Mouse (Mus musculus) megakaryocyte, adult 5-6 weeks (primary cell): ENCODE measurements at regions not wholly inside any gene's neighbourhood (a gene's known extent, or its start where the extent isn't known, plus 50 kb on each side); places are given as distances from the start of the nearest gene placed in this dataset.

ENCODE experiments used
- ATAC-seq: 2 replicates; pipeline ENCODE4 v1.8.0; 2016; ENCODE audit warnings: mild to moderate bottlenecking, inconsistent platforms; ENCODE audit not compliant: poor library complexity, severe bottlenecking

DNA sequence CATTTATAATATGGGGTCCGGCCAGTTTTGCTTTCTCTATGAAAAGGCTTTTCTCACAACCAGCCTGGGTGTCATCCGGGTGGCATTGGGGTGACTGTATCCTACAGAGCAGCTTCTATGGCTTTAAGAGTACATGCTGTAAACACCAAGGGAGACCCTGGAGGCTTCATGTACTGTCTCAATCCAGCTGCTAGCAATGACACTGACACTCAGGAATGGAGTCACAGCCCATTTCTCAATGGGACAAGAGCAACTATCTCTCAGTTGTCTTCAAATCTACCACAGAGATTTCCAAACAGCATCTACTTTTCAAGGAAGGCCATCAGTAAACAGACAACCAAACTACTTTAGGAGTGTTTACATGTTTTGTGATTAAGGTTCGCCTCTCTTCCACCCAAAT lies 397.5 kb downstream of the Adamts20 start:
- ATAC-seq = no peak

DNA sequence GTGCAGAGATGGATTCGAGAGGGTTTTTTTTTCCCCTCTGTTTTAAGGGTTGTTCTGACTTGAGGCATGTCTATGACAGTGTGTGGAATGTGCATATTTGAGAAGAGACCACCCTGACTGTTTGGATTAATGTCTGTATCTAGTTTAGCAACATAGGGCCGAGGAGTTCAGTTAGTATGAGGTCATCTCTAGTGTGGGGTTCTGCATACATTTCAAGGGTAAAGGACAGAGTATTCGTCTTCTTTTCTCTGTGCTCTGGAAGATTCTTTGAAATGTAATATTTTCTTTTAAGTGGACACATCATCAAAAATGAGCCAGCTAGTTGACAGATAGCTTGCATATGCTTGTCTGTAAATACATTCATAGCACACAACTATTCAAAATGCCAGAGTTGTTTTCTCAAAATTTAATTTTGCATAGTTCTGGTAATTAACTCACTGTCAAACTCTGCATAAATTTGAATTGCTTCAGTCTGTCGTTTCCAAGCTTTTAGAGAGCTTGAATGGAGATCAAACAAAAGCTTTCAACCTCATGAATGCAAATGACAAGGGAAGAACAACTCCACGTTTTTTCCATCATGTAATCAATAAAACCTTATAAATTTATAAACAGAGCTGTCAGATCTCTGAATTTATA lies 415.5 kb downstream of the Adamts20 start:
- no peak for ATAC-seq

DNA sequence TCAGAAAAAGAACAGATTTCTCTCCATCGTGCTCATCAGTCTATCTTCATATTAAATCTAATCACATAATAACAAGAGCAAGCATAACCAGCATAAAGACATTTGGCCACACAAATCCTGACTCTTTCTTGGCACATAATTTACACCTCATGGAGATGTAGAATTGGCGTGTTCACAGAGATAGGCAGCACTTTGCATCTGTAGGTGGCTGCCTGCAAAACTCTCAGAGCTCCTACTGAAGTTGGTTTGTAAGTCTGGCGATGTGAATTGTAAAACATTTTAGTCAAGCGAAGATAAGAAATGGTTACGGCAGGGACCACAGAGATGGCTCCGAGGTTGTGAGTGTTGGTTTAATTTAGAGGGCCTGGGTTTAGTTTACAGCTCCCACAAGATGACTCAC lies 419.0 kb downstream of the Adamts20 start:
- ATAC-seq = no peak

DNA sequence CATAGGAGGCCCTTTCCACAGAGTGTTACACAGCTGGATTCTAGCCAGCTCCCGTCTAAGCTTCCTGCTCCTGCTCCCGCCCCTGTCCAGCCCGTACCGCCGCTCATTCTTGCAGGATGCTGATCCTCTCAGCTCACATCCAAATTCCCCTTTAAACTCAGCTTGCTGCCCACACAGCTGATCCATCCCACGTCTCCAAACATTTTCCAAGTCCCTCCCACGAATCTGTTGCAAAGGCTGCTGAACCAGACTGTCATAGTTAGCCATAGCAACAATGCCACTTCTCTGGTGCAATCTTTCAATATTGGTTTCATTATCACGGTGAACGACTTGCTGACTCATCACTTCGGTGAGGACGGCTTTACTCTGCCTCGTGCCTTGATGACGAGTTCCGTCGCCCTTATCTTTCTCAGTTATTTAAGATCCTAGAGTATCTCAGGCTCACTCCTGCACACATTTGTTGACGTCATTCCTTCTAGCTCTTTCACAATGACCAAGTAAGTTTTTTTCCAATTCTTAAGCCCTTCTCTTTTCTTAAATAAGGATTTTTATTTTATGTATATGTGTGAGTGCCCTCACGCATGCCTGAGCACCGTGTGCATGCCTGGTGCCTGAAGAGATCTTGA lies 420.0 kb downstream of the Adamts20 start:
- no peak for ATAC-seq

DNA sequence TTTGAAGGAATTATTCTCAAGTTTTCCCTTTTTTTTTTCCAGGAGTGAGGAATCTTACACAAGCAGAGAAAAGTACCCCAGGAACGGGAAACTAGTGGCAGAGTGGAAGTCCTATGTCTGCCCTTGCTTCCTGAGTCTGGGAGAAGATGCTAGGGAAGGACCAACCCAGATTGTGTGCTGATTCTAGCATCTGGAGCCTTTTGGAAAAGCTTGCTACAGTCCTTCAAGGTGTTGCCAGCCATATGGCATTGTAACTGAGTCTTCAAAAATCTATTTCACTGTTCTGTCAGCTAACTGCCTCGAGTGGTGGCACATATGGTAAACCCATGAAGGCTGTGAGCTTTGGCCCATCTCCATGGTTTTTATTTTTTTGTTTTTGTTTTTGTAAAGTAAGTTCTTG lies 432.3 kb downstream of the Adamts20 start:
- no peak for ATAC-seq

DNA sequence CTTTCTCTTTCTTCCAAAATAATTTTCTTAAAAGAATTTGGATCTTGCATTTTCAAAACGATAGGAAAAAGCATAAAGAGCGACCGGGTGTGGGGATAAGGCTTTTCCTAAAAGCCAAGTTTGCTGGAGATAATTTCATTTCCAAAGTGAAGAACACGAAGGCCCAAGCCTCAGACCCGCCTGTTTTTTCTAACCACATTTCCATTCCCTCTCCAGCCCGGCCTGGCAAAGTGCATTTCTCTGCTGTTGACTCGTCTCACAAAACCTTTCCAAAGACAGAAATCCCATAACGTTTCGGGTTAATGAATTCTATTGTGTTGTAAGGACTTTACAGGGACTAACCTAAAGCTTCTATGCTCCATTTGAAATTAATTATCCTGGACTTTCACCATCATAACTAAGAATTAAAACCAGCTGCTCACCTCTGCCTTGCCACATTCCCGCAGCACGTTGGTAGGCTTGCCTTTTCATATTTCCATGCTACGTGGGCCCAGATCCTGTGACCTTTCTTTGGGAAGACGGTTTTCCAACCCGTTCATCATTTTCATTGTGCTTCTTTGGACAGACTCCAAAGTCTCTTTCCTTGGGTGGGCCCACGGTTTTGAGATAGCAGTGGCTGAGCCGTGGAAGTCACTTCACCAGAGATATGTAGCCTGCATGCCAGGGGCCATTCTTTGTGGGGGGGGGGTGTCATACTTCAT lies 430.5 kb upstream of the Prickle1 start:
- ATAC-seq = no peak

DNA sequence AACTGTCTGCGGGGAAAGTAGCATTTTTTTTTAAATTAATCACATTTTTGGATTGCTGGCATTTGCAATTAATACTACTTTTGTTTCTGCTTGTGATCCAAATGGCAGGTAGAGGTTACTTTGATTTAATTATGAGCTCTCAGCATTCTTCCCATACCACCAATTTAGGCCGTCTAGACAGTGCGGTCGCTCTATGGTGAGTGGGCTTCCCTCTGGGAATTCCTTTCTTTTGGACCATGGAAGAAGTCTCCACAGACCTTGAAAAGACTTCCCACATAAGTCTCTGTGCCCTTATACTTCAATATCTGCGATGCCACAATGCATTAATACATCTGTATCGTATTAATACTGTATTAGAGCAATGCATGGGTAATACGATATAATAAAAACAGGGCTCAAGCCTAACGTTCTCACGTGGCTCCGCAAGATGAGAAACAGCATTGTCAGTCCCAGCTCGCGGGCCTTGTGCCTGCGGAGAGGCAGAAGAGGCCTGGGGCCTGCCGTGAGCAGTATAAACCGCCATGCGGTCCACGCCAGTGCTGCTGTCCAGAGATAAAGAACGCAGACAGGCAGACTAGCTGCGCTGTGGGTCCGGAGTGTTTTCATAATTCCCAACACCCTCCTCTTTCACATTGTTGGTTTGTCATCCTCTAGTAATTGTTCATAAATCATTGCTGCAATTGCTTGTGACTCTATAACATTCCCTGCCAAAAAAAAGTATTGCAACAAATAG lies 429.7 kb upstream of the Prickle1 start:
- ATAC-seq = no peak

DNA sequence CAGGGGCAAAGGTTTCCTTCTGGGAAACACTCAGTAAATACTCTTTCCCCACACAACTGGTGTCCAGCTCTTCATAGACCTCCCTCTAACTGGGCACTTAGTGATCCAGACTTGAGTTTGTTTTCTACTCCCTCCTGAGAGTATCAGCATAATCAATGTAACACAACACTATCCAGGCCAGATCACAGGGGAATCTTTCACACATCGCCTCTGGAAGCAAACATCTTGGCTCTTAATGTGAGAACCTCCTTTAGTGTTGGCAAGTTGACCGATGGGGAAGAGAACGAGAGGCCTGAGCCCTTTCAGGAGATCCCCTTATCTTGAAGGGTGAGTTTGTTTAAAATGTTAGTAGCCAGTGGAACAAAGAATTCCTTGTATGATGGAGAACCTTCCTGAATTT lies 429.1 kb upstream of the Prickle1 start:
- ATAC-seq = no peak

DNA sequence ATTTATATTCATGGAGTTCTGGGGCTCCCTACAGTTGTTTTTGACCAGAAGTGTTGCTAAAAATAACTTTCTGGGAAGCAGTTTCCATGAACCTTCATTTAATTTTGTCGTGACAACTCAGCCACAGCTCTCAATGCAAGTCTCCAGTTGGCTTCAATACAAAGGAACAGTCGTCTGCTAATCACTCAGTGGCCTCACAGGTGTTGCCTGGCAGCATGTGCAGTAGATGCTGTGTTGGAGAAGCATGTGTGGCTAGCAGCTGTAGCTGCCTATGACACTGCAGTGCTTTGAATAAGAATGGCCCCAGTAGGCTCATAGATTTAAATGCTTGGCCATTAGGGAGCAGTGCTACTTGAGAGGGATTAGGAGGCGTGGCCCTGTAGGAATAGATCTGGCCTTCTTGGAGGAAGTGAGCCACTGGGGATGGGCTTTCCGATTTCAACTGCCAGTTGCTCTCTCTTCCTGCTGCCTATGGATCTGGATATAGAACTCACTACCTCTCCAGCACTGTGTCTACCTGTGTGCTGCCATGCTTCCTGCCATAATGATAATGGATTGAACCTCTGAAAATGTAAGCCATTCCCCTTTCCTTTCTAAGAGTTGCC lies 428.5 kb upstream of the Prickle1 start:
- no peak for ATAC-seq

DNA sequence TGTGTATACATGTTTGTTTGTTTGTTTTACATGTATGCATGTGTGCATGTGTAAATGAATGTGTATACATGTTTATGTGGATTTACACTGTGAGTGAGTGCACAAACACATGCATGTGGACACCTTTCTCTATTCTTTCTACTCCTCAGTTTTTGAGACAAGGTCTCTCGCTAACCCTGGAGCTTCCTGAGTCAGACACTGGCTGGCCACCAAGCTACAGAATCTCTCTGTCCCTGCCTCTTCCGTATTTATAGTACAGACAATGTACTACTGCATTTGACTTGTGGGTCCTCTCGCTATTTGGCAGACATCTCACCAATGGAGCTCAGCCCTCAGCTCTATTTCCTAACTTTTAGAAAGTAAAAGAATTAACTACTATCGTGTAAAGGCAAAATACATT lies 427.8 kb upstream of the Prickle1 start:
- no peak for ATAC-seq

DNA sequence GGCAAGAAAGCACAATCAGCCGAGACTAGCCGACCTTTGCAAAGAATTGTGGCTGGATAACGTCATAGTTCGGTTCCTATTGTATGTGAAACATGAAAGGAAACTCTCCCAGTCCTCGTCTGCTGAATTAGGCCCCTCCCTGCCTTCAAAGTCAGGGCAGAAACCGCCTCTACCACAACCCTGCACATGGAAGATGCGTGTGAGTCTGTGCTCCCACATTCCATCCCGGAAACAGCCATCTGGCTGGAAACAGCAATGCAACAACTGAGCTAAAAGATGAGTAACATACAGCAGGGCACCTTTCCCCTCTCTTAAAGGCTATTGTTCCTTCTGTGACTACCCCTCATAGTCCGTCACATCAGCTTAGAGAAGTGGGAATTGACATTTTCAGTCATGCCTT lies 422.1 kb upstream of the Prickle1 start:
- ATAC-seq = no peak

DNA sequence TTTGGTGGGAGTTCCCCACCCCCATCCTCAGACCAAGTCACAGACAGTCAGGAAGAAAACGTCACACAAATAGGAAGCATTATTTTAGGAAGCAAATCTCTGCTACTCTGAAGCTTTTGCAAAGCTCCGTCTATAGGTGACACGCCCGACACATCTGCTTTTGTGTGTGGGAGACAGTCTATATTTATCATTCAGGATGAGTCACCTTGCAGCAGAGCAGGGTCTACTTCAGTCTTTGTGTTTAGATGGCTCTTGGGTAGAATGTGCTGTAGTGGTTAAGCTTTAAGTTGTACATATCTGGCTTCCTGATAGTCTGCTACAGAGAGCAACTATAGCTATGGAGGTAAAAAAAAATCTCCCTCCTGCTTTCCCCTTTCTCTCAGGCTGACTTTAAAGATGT lies 415.8 kb upstream of the Prickle1 start:
- no peak for ATAC-seq

DNA sequence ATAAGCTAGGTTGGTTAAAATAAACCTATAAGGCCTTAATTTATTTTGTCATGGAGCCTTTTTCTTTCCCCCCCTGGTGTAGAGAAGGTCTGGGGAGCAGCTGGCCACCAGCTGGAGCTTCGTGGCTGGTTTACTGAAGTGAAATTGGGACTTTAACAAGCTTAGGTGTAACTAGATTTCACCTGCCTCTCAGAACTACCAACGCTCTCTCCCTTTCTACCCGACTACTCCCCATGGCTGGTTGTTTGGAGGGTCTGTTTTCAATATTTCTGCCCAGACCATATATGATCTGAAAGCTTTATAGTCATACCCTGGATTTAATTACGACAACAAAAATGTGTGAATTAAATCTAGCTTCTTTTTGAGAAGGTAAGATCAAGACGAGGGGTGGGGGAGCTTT lies 410.4 kb upstream of the Prickle1 start:
- ATAC-seq = no peak

DNA sequence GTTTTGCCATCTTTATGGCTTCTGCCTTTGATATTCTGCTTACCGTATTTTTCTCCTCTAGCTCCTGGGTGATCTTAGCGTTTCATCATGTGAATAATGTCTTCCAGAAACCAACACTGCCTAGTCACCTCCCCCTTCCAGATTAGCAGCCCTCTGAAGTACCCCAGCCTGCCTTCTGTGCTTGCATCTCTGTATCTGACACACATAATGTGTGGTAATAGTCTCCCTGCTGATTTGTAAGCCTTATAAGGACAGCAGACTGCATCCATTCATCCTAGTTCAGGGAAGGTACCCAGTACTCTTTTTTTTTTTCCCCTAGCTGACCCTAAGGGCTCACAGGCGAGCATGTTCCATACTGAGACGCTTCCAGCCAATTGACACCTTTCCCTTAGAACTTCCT lies 409.2 kb upstream of the Prickle1 start:
- ATAC-seq = no peak

DNA sequence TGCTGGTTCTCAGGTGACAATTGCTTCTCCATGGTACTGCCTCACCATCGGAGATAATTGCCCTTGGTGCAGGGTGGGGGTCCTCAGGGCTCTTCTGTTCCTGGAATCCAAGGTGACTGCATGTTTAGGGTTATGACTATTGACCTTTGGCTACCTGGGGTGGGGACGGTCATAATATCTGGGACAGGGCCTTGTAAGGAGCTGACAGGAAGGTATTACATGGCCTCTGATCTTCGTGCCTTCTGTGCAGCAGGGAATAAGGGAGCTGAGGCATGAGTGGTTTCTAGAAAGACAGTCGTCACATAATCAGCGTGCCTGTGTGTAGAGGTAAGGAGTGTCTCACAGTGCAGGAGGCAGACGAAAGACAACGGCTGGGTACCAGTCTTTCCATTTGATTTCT lies 407.5 kb upstream of the Prickle1 start:
- no peak for ATAC-seq

DNA sequence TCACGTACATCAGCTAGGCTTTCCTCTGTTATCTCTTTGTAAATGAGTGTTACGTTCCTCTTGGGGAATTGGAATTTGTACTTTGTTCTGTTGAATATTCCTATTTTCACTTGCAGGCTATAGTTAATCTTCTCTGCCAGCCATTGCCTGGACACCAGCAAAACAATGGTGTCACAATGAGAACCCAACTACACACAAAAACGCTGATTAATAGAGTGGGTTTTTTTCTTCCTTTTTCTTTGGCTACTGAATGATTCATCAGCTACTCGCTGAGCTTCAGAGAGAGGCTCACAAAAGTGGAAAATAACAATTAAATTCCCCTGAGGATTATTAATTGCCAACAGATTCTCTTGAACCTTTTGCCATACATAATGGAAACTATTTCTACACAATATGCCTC lies 398.9 kb upstream of the Prickle1 start:
- ATAC-seq = no peak

DNA sequence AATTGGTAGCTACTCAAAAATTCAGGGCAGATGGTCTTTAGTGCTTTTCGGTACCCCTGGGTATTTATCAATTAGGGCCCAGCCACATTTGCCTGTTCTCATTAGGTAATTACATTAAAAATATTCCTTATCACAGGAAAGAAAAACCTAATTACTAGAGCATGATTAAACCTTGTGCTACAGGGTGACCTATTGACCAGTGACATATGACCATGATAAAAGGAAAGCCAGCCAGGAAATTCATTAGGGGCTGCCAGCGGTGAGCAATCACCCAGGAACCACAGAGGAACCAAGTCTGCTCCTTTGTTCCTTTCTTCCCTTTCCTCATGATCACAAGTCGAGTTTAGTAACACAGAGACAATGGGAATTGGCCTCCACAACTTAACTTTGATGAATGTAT lies 394.4 kb upstream of the Prickle1 start:
- no peak for ATAC-seq

DNA sequence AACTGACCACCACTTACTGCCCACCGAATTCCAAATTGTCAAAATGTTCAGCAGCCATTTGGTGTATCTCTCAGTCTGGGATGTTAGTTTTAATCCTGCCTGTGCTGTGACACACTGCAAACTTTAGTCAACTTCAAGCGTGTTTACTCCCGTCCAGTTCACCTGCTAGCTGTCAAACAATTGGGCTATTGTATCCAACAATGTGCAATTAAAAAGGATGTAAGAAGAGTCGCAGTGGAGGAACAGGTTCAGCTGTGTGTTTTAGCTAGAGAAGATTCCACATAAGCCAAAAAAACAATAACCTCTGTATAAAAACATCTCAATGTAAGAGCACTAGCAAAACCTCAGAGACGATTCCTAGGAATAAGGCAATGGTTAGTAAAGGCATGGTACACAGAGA lies 392.7 kb upstream of the Prickle1 start:
- ATAC-seq = no peak

DNA sequence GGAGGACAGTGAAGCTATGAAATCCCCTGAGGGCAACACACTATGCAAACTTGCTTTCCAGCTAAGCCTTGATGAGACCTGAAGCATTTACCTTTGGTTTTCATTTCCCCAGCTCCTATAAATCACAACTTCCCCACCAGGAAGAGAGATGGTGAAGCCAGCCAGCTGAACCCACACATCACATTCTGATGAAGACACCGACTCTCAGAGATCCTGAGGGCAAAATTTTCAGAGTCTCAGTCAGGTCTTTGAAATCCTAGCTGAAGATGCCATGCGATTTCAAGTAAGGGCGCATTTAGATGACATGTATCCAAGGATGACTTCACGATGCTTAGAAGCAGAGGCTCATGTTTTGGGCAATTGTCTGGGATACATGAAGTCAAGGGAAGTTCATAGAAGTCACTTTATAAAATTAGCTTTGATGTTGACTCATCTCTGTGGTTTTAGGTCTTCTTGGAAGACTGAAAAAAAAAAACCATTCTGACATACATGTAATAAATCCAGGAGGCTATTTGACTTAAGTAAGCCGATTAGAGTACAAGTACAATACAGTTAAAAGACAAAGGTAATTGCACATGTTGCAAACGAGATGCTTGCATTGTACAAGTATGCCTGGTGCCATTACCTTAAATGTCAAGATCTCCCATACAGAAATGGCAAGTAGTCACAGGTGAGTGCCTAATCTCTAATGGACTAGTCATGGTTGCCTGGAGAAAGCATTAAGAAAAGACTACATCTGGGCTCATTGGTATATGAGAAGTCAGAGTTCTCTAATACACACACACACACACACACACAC lies 391.1 kb upstream of the Prickle1 start:
- ATAC-seq = no peak

DNA sequence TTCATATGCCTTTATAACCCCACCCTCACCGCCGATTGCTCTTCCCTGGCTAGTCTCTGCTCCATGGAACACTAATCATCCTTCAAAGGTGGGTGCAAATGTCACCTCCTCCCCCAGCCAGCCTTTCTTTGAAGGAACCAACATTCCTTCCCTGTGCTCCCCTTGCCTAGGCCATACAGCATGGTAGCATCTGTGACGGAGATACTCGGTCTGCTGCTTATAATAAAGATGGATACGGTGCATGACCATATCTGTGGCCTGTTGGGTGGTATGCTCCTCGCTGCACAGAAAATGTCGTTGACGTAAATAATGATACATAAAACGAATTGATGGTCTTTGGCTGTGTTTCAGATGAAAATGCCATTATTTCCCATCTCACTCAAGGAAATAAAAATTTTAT lies 386.4 kb upstream of the Prickle1 start:
- no peak for ATAC-seq

DNA sequence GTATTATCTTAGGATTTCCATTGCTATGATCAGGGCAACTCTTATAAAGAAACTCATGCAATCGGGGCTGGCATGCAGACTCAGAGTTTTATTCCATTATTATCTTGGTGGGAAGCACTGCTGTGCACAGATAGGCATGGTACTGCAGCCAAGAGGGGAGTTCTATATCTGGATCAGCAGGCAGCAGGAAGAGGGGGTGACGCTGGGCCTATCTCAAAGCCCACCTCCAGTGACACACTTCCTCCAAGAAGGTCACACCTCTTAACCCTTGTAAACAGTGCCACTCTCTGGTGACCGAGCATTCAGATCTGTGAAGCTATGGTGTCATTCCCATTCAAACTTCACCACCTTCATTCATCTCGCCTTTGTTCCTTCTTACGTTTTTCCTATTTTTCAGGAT lies 381.8 kb upstream of the Prickle1 start:
- ATAC-seq = no peak
